Comparison of ENCODE assay signal across 17 mouse cellular contexts in genomic region chr9:69900871-69901270, GRCm38 (mm10).
"Had no signal": no experiment of that assay in that cellular context is flagged by ENCODE, and none has a peak within 500 bp of the region (broad histone marks: within the 10 kb centered on the region; RNA-seq: fewer than 3 reads in every experiment).

No protein-coding gene starts in this region.

- H3K4me1 ChIP-seq: limb, embryonic 15.5 days; stomach, embryonic 15.5 days had no signal

- H3K4me3 ChIP-seq: limb, embryonic 12.5 days; limb, embryonic 15.5 days; midbrain, embryonic 12.5 days; myocyte; neural tube, embryonic 13.5 days; stomach, embryonic 15.5 days had no signal

- ATAC-seq: intestine, postnatal 0 days; liver, postnatal 0 days had no signal

- H3K4me2 ChIP-seq: limb, embryonic 12.5 days; limb, embryonic 15.5 days; liver, embryonic 11.5 days; midbrain, embryonic 12.5 days; neural tube, embryonic 13.5 days; stomach, embryonic 15.5 days had no signal

- DNase-seq: kidney, adult 2 months; kidney, postnatal 25 days; liver, postnatal 0 days; right cerebral cortex, postnatal 25 days; spleen, adult 18-20 months; thymus, postnatal 25 days had no signal

- H3K9ac ChIP-seq: limb, embryonic 12.5 days; limb, embryonic 15.5 days; liver, embryonic 14.5 days; liver, postnatal 0 days; midbrain, embryonic 12.5 days; neural tube, embryonic 13.5 days; stomach, embryonic 15.5 days had no signal

- H3K36me3 ChIP-seq: limb, embryonic 12.5 days; limb, embryonic 15.5 days; midbrain, embryonic 12.5 days; neural tube, embryonic 13.5 days; stomach, embryonic 15.5 days had no signal

- H3K27ac ChIP-seq: kidney, postnatal 0 days; limb, embryonic 12.5 days; limb, embryonic 15.5 days; liver, embryonic 14.5 days; macrophage; midbrain, embryonic 12.5 days; neural tube, embryonic 13.5 days; stomach, embryonic 15.5 days had no signal

- H3K27me3 ChIP-seq: midbrain, embryonic 12.5 days; stomach, embryonic 15.5 days had no signal

- H3K9me3 ChIP-seq: limb, embryonic 12.5 days; limb, embryonic 15.5 days; midbrain, embryonic 12.5 days; neural tube, embryonic 13.5 days; stomach, embryonic 15.5 days had no signal
